Mouse (Mus musculus) hindbrain, embryonic 13.5 days (tissue): ENCODE results near the gene Arhgdib. TPM values are rescaled to one million over a fixed set of nuclear protein-coding genes. Genes with fewer than 3 reads are reported as not detected.

Source experiments
- ATAC-seq: fragments of 200-750 bp; cut with Nextera tagmentation; 2 replicates; pipeline ENCODE4 v1.8.0; 2017; ENCODE audit warnings: moderate TSS enrichment; ENCODE audit not compliant: low FRiP score
- H3K27ac ChIP-seq: fragments of 300-500 bp; sonication (generic); 2 replicates; pipeline ENCODE4 v1.5.1; 2015; ENCODE audit warnings: inconsistent platforms, mild to moderate bottlenecking, moderate library complexity
- H3K27me3 ChIP-seq: fragments of 300-500 bp; sonication (generic); 2 replicates; pipeline ENCODE4 v1.6.1; 2015; ENCODE audit warnings: mild to moderate bottlenecking, inconsistent platforms
- H3K36me3 ChIP-seq: fragments of 300-500 bp; sonication (generic); 2 replicates; pipeline ENCODE4 v1.6.1; 2015; ENCODE audit warnings: mild to moderate bottlenecking, inconsistent platforms
- H3K4me1 ChIP-seq: fragments of 300-500 bp; sonication (generic); replicated peaks from 2 replicates; pipeline ENCODE4 v1.6.1; 2015; ENCODE audit warnings: inconsistent platforms
- H3K4me2 ChIP-seq: fragments of 300-500 bp; sonication (generic); 2 replicates; pipeline ENCODE4 v1.6.1; 2015; ENCODE audit warnings: inconsistent platforms, mild to moderate bottlenecking, moderate library complexity
- H3K4me3 ChIP-seq: fragments of 300-500 bp; sonication (generic); 2 replicates; pipeline ENCODE4 v1.5.1; 2015; ENCODE audit warnings: mild to moderate bottlenecking, inconsistent platforms
- H3K9ac ChIP-seq: fragments of 300-500 bp; sonication (generic); 2 replicates; pipeline ENCODE4 v1.6.1; 2015; ENCODE audit warnings: mild to moderate bottlenecking, inconsistent platforms
- H3K9me3 ChIP-seq: fragments of 300-500 bp; sonication (generic); 2 replicates; pipeline ENCODE4 v1.6.1; 2016; ENCODE audit warnings: inconsistent platforms
- WGBS: fragments of 180-500 bp; shearing (Covaris S2); methylation state at CpG from one replicate; pipeline ENCODE4 v1.1.7; 2015; 5-methylcytosine and 5-hydroxymethylcytosine counted together
- polyA plus RNA-seq: library from polyadenylated mRNA; unstranded; fragments of >200 nt; fragmentation: Nextera tagmentation; extraction: Ambion mirVana; gene quantifications from 2 replicates; pipeline ENCODE4 v1.2.1, GENCODE M21; 2015

The Arhgdib gene
- polyA plus RNA-seq, 1 experiment from 2014 or later = 19.2 TPM

DNA sequence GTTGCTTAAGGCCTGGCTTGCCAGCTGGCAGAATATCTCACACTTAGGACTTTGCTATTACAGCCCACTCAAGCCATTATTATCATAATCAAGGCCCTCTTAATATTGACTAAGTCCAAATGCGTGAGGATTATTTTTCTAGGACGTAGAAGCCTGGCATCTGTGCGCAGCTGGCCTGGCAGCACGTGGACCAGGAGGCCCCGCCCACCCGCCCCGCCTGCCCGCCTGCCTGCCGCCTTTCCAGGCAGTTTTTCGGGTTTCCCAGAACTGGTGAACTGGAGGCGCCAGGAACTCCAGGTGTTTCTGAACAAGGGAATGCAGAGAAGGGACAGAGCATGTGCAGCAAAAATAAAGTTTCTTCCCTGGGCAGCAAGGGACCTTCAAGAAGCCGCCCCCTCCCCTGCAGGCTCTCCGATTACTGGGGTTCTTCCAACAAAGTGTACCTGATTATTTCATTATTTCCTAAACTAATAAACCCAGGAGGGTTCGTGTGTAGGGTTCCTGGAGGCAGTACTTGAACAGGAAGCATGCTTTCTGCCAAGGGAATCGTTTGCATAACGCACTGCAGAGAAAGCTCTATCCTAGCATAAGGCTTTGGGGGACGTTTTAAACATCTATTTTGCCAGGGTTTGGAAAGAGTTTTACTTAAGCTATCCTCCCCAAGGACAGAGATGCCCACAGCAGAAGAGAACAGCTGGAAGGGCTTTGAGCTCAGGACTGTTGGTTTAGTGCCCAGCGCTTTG, 28.1 kb downstream of the Arhgdib start:
- WGBS = 16% methylated on average over 18 of the region's 18 CpGs
- Histone ChIP-seq H3K36me3 (no peaks in the 10 kb centered on the region), H3K9me3 (no peaks in the 10 kb centered on the region), H3K4me3 (peak overlapping the region; percentile 25), H3K27ac (no peak overlapping the region), H3K9ac (peak overlapping the region; percentile 51), H3K4me1 (peaks cover 8% of the 10 kb centered on the region; the same call in 1 of the 2 replicates), H3K4me2 (peak overlapping the region; percentile 48), H3K27me3 (0 out of 2 replicates have a peak, but pooled peaks cover 6% of the 10 kb centered on the region)
- ATAC-seq = no peak; the same call in 1 of the 2 replicates

DNA sequence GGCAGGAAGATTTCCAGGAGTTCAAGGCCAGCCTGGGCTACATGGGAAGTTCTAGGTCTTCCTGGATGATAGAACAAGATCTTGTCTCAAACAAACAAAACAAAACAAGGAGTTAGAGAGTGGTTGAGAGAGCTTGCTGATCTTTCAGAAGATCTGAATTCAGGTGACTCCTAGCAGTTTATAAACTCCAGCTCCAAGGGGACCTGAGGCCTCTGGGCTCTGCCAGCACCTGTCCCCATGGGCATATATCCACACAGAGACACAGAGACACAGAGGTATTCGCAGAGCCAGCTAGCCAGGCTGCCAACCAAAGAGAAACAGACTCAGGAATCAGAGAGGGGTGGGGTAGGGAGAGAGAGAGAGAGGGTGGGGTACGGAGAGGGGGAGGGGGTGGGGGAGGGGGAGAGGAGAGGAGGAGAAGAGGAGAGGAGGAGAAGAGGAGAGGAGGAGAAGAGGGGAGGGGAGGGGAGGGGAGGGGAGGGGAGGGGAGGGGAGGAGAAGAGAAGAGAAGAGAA, 28.9 kb downstream of the Arhgdib start:
- Histone ChIP-seq H3K4me1 (peaks cover 8% of the 10 kb centered on the region; the same call in 1 of the 2 replicates), H3K9me3 (no peaks in the 10 kb centered on the region), H3K27ac (no peak overlapping the region), H3K4me2 (peak overlapping the region; percentile 48), H3K27me3 (0 out of 2 replicates have a peak, but pooled peaks cover 6% of the 10 kb centered on the region), H3K36me3 (no peaks in the 10 kb centered on the region), H3K9ac (no peak overlapping the region), H3K4me3 (no peak overlapping the region)
- WGBS = 92% methylated on average over 1 of the region's 2 CpGs
- no peak for ATAC-seq

DNA sequence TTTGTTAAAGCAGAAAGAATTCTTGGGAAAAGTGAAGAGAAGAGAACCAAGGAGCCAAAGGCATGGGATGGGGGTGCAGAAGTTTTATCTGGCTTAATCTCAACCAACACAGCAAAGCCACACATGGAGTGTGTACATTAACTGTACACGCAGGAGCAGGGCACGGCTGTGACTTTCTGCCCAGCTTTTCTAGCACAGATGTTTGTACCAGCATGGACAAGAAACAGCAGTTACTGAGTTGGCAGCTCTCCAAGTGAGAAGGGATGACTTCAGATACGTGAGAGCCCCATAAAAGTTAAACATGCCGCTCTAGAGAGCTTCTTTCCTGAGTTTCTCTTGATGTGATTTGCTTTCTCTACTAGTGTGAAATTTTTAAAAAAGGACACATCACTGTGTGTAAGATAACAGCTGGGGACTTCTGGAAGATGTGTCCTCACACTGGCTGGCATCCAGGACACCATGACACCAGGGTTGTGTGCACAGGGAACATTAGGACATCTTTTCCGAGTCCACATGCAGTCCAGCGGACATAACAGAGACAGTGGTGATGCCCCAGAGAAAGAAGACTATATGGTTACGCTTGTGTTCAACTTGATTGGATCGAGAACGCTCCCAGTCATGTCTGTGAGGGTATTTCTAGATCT, 31.3 kb downstream of the Arhgdib start:
- 83% methylated on average over 9 of the region's 9 CpGs for WGBS
- ATAC-seq = no peak
- H3K36me3 ChIP-seq = no peaks in the 10 kb centered on the region
- H3K4me1 ChIP-seq = peaks cover 8% of the 10 kb centered on the region; the same call in 1 of the 2 replicates
- no peak overlapping the region for H3K4me2 ChIP-seq
- no peak overlapping the region for H3K9ac ChIP-seq
- H3K27ac ChIP-seq = no peak overlapping the region
- H3K27me3 ChIP-seq = 0 out of 2 replicates have a peak, but pooled peaks cover 4% of the 10 kb centered on the region
- no peak overlapping the region for H3K4me3 ChIP-seq
- no peaks in the 10 kb centered on the region for H3K9me3 ChIP-seq

DNA sequence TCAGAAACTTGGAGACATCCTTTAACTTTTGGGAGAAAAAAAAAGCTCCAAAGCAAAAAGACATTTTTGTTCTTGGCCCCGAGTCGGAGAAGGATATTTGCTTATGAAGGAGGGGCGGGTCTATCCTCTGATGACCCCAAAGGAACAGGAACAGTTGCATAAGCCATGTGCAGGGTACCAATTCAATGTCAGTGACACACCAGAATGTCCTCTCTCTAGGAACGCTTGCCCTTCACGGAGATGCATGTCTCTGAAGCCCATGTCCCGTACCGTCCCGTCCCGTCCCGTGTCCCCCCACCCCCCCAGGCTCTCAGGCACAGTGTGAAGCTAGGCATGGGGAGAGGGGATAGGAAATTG, 34.8 kb downstream of the Arhgdib start:
- no peak for ATAC-seq
- Histone ChIP-seq H3K27me3 (no peaks in the 10 kb centered on the region), H3K36me3 (no peaks in the 10 kb centered on the region), H3K9ac (no peak overlapping the region), H3K27ac (no peak overlapping the region), H3K4me3 (no peak overlapping the region), H3K9me3 (no peaks in the 10 kb centered on the region), H3K4me1 (no peaks in the 10 kb centered on the region), H3K4me2 (no peak overlapping the region)
- WGBS = 65% methylated on average over 10 of the region's 10 CpGs

DNA sequence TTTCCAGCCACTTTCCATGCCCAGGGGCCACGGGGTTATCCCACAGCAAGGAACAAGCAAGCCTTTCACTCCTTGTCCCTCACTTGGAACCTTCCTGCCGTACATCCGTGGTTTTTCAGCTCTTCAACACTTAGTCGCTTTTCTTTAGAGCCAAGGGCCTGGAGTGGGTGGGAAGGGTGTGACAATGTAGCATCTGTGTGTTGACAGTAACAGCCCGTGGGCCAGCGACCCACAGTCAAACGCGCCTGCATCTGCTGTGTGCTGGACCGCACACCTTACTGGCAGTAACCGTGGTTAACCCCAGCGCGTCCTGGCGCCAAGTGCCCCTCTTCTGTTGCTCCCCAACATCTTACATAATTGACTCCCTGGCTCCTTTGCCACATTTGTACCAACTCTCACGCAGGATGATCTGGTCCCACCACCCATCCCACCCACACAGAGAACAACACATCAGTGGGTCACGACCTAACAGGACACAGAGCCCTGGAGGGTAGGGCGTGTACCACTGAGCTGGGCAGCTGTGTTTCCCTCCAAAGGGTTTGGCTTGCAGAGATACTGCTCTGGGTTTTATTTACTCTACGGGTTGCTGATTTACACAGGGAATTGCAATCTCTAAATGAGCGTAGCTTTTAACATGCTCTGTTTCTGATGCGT, 35.3 kb downstream of the Arhgdib start:
- H3K36me3 ChIP-seq = no peaks in the 10 kb centered on the region
- no peak overlapping the region for H3K9ac ChIP-seq
- WGBS = 89% methylated on average over 19 of the region's 19 CpGs
- no peak overlapping the region for H3K27ac ChIP-seq
- H3K27me3 ChIP-seq = no peaks in the 10 kb centered on the region
- ATAC-seq = no peak
- no peaks in the 10 kb centered on the region for H3K4me1 ChIP-seq
- no peak overlapping the region for H3K4me2 ChIP-seq
- H3K4me3 ChIP-seq = no peak overlapping the region
- no peaks in the 10 kb centered on the region for H3K9me3 ChIP-seq

DNA sequence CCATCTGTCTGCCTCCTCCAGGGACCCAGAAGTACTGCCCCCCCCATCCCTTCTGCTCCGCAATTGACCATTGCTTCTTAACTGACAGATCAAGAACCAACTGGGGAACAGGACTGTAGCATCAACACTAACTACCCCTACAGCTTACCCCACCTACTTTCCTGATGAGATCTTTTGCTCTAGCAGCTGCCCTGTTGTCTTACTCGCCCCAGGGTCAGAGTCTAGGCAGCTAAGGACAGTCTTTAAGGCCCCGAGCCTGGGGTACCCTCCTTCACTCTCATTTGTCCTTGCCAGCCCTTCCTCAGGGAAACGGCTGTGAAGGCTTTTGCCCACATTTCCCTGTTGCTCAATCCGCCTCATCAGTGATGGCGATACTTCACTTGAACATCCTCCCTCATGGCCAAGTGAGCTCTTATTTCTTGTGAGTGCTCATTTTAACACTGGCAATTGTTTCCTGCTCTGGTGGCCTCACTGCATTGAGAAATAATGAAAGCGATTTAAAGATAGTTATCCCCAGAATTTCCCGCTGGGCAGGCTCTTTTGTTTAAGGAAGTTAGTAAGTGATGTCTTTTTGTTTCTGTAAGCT, 37.7 kb downstream of the Arhgdib start:
- WGBS = 71% methylated on average over 8 of the region's 8 CpGs
- Histone ChIP-seq H3K4me3 (no peak overlapping the region), H3K4me1 (no peaks in the 10 kb centered on the region), H3K9me3 (no peaks in the 10 kb centered on the region), H3K36me3 (no peaks in the 10 kb centered on the region), H3K4me2 (no peak overlapping the region), H3K27ac (no peak overlapping the region), H3K27me3 (no peaks in the 10 kb centered on the region), H3K9ac (no peak overlapping the region)
- ATAC-seq = no peak

DNA sequence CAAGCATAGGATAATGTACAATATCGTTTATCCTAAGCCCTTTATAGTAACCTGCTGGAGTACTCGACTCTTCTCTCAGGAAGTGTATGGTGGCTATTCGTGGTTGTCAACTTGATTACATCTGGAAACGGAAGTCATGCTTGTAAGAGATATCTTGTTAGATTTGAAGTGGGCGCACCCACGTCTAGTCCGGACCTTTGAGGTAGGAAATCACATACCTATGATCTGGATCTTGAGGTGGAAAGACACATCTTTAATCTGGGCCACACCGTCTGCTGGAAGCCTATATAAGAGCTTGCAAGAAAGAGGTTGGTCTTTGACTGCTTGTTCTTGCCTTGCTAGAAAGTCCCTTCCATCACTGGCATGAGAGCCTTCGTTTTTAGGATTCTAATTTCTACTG, 39.2 kb downstream of the Arhgdib start:
- Histone ChIP-seq H3K9ac (no peak overlapping the region), H3K4me2 (no peak overlapping the region), H3K4me3 (no peak overlapping the region), H3K27me3 (no peaks in the 10 kb centered on the region), H3K27ac (no peak overlapping the region), H3K4me1 (no peaks in the 10 kb centered on the region), H3K36me3 (no peaks in the 10 kb centered on the region), H3K9me3 (no peaks in the 10 kb centered on the region)
- ATAC-seq = no peak
- WGBS = 94% methylated on average over 9 of the region's 9 CpGs

DNA sequence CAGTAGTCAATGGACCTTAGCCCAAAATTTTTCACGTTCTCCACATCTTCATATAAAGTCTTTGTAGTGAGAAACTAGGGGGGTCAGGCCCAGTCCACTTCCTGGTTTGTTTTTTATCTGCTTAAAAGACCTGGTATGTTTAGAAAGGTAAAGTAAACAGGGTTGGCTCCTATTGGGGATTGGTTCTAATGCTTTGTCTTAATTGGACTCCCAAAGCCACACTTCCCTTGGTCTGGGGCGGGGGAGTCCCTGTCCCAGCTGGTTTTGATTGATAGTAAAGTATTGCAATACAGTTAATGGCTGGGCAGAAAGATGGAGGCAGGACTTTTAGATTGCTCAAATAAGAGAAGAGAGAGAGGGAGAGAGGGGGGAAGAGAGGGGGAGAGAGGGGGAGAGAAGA, 40.7 kb downstream of the Arhgdib start:
- Histone ChIP-seq H3K27me3 (no peaks in the 10 kb centered on the region), H3K9ac (no peak overlapping the region), H3K27ac (no peak overlapping the region), H3K4me3 (no peak overlapping the region), H3K36me3 (no peaks in the 10 kb centered on the region), H3K4me1 (no peaks in the 10 kb centered on the region), H3K9me3 (no peaks in the 10 kb centered on the region), H3K4me2 (no peak overlapping the region)
- no peak for ATAC-seq
- 84% methylated on average over 2 of the region's 2 CpGs for WGBS

DNA sequence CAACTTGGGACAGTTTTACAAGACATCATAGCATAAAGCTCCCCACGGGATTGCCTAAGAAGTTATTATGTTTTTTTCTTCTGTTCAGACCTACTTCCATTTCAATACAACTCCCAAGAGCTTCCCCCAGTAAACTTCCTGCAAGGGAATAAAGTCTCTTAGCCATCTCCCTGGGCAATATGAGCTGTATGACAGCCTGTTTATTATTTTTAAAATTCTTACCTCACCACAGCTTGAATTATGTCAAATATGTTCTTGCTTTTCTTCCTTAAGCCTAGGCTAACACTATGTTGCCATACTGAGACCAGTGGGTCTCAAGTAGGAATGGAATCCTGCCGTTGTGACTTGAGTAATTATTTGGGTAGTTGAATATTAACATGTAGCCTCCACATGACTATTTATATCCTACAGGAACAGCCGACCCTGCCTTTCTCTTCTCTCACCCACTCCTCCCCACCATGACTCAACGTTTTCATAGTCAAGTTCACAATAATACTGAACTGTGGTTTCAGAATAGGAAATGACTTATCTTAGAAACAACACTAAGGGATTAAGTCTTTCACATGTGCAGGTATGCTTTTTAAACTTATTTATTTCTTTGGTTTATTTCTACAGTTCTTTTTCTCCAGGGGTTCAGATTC, 41.2 kb downstream of the Arhgdib start:
- no peak for ATAC-seq
- Histone ChIP-seq H3K4me2 (no peak overlapping the region), H3K27me3 (no peaks in the 10 kb centered on the region), H3K36me3 (no peaks in the 10 kb centered on the region), H3K9ac (no peak overlapping the region), H3K9me3 (no peaks in the 10 kb centered on the region), H3K4me3 (no peak overlapping the region), H3K27ac (no peak overlapping the region), H3K4me1 (no peaks in the 10 kb centered on the region)
- 61% methylated on average over 4 of the region's 4 CpGs for WGBS

DNA sequence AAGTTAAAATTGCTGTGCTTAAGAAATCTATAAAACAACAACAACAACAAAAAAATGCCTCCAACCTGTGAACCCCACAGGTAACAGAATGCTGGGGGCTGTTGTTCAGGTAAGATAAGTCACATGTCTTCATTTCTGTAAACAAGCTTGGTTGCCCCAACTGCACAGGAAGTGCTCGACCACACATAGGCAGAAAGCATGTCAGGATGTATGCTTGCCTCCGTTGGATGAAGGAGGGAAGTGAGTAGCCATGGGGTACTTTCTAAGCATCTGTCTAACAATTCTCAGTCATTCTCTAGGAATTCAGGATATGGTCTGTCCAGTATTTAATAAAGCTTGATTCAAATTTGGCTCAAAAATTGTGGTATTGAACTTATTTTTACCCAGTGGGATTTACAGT, 42.7 kb downstream of the Arhgdib start:
- Histone ChIP-seq H3K4me3 (no peak overlapping the region), H3K27me3 (no peaks in the 10 kb centered on the region), H3K4me2 (no peak overlapping the region), H3K9me3 (no peaks in the 10 kb centered on the region), H3K36me3 (no peaks in the 10 kb centered on the region), H3K9ac (no peak overlapping the region), H3K4me1 (no peaks in the 10 kb centered on the region), H3K27ac (no peak overlapping the region)
- WGBS = 84% methylated on average over 2 of the region's 2 CpGs
- no peak for ATAC-seq

DNA sequence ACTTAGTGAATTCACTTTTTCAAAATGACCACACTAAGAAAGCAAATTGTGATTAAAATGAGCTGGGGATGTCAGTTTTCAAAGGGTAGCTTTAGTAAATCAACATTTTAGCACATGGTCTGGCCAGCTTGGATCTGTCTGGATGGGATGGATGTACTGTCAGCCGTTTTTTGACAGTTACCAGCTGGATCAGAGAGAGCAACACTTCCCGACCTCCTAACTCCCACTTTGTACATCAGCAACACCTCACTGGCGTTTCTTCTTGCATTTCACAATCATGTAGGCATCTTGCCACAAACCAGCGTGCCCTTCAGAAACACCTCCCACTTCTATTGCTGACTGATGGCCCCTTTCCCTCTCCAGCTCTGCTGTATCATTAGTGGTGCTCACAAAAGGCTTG, 43.5 kb downstream of the Arhgdib start:
- H3K36me3 ChIP-seq = no peaks in the 10 kb centered on the region
- no peak for ATAC-seq
- H3K27me3 ChIP-seq = no peaks in the 10 kb centered on the region
- WGBS = 76% methylated on average over 4 of the region's 4 CpGs
- H3K4me3 ChIP-seq = no peak overlapping the region
- no peak overlapping the region for H3K27ac ChIP-seq
- no peak overlapping the region for H3K9ac ChIP-seq
- no peak overlapping the region for H3K4me2 ChIP-seq
- no peaks in the 10 kb centered on the region for H3K4me1 ChIP-seq
- no peaks in the 10 kb centered on the region for H3K9me3 ChIP-seq

DNA sequence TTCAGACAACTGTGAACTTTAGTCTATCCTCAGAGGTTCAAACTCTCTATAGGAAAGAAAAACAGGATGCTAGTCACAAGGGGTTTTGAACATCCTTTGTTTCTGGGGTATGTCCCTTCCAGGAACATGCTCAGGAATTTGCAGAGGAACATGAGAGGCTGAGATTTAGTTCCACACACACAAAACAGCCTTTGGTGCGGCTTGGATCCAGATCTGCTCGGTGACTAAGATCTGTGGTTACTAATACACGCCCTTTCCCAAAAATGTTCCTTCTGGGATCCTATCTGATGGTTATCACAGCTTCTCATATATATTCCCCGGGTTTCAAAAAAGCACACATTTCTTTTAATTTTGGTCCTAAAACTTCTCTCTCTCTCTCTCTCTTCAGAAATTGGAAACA, 43.9 kb downstream of the Arhgdib start:
- WGBS = 87% methylated on average over 4 of the region's 4 CpGs
- Histone ChIP-seq H3K4me2 (no peak overlapping the region), H3K9me3 (no peaks in the 10 kb centered on the region), H3K4me1 (no peaks in the 10 kb centered on the region), H3K9ac (no peak overlapping the region), H3K27me3 (no peaks in the 10 kb centered on the region), H3K4me3 (no peak overlapping the region), H3K27ac (no peak overlapping the region), H3K36me3 (no peaks in the 10 kb centered on the region)
- no peak for ATAC-seq
